Mouse (Mus musculus) heart, adult 11 months (tissue): ENCODE data around the gene Lias.

Source experiments
- DNase-seq: peaks from one replicate; pipeline ENCODE4 v3.0.0; 2022

The Lias gene

DNA sequence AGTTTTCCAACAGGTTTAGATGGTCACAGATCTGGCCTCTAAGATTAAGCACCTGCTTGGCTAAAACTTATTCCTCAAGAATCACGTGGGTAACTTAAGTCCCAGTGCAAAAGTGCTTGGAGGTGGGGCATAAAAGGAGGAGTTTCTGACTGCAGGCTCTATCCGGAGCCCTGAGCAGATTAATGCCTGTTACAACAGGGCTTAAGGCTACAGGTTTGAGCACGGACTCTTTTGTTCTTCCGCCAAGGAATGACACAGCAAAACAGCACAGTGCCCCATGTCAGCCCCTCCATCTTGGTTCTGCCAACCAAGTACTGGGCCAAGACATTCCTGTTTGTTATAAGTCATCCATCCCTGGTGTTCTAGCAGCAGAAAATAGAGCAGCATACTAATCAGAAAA, 37.0 kb downstream of the Lias start:
- DNase-seq, result no peak

DNA sequence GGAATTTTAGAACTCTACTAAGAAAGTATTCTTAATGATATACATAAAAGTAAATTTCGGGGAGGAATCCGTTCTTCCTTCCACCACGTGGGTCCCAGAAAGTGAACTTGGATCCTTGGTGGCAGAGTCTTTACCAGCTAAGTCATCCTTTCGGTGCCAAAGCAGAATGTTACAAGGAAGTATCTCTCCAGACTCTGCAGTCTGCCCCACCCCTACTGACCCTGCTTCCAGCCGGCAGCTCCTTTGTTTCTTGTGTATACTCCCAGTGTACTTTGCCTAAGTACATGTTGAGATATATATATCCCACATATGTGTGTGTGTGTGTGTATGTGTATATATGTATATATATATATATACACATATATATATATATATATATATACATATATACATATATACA, 38.1 kb downstream of the Lias start:
- DNase-seq, result no peak

DNA sequence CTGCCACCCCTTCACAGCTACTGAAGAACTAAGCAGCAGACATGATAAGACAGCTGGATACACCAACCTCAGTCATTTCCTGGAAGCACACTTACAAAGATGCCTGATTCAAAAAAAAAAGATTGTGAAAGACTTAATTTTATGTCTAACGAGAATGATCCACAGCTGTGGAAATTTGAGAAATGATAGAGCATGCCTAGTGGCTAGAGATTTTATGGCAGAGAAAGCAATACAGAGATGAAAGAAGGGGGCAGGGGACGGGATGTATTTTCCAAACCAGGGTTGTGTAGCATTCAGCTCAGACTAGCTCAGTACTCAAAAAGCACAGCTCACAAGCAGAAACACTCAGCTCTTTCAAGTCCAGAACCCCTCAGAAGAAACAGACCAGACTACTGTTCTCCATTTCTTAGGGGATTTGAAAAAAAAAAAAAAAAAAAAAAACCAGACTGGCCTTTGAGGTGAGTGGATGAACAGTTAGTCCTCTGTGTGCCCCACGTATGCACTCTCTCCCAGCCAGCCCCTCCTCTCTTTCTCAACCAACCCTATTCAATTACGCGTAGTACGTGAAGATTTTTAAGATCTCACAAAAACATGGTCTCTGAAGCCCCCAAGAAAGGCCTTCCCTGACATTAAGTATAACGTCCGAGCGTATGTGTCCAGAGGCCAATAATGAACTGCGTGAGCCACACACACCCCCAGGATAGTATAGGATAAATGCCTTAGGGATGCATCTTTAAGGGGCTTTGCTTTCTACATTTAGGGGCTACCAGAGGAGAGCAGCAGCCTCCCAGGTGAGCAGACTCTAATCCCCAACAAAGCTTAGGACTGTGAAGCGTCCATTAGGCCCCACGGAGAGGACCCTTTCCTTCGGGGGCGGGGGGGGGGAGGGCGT, 43.4 kb downstream of the Lias start:
- DNase-seq, result no peak

DNA sequence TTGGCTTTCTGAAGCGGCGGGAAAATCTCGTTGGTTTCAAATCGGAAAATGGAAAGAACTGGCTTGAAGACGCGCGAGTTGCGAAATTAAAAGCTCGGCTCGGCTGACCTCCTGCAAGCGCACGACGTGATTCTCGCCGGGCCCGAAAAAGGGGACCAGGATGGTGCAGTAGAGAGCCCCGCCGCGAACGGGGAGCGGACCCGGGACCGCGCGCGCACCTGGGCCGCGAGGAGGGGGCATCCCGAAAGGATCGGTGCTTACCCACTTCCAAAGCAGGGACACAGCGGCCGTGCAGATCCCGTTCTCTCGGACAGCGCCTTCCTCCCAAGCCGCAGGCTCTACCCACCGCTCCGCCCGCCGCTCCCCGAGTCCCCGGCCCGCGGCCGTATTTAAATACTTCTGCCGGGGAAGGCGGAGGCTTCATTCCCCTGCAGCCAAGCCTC, 44.1 kb downstream of the Lias start:
- DNase-seq, result no peak

DNA sequence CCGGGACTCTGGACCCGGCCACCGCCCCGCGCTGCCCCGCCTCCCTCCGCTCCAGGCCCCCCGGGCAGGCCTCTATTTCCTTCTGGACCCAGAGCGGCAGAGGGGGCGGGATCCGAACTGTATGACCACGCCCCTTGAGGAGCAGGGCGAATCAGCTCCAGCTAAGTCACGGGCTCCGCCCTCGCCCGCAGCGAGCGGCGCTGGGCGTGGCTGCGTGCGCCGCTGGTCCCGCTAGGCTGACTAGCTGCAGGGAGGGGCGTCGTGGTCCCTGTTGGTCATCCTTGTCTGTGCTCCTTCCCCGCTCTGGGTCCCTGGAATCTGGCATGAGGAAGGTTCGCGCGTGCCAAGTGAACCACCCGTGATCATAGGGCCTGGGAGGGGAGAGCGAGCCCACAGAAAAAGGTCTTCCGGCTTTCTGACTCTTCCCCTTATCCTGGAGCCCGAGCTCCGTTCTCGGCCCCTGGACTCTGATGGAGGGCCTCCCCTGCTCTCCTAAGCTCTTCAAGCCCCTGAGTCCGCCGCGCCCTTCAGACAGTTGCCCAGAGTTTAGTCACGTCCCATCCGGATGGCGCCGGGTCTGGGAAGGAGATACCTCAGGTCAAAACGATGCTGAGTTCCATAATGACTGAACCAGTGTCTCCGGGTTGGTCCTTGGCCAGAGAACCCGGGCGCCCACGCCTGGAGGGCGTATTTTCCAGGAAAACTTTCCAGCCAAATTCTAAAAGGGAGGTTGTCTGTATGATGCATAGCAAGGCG, 44.7 kb downstream of the Lias start, which contains the start of gene Ugdh:
Gene Ugdh, minus strand, starts transcription at position 144 of the 756 bp plus-strand sequence.
- DNase-seq, result peak; percentile 100

DNA sequence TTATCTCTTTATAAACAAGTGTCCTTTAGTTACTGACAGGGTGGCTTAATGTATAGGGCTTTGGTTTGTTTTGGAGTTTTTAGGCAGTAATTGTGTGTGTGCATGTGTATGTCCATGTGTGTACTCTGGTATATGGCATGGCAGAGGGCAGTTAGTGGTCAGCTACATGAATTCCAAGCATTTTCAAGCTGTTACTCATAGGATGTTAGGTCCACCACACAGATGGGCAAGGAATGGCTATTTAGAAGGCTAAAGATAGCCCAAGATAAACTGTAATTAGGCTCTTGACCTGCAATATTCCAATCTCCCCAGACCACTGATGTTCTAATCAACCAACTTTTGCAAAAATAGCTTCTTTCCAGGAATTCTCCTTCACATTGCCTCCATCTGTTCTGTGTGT, 46.7 kb downstream of the Lias start:
- DNase-seq, result no peak

DNA sequence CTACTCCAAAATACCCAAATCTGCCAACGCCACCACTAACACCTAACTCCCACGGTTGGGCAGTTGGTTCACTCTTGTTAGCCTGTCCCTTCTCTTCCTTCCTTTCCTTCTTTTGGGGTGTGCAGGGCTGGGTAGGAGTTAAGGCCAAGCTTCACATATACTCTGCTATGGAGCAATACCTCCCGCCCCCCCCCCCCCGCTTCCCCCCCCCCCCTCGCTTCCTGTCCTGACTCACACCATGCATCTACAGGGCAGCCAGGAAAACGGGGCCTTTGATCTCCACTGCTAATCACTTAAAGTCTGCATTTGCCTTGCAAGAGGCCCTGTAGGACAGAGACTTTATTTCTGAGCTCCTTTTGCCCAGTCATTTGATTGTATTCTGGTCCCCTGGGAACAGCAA, 53.7 kb downstream of the Lias start:
- no peak for DNase-seq

DNA sequence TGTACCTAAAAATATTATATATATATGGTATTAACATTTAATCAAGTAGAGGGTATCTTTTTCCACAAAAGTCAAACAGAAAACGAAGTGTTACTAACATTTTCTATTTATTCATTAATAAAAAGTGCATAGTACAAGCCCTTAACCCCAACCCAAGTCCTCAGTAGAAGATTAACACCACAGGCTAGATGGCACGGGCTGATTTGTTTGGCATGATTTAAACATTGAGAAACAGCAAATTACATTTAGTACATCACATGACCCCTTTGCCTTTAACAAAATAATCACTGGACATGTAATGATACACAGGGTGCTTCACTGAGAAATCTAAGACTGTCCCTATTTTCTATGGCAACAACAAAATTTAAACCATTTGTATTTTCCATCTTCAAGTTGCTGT, 55.5 kb downstream of the Lias start:
- DNase-seq, result no peak

DNA sequence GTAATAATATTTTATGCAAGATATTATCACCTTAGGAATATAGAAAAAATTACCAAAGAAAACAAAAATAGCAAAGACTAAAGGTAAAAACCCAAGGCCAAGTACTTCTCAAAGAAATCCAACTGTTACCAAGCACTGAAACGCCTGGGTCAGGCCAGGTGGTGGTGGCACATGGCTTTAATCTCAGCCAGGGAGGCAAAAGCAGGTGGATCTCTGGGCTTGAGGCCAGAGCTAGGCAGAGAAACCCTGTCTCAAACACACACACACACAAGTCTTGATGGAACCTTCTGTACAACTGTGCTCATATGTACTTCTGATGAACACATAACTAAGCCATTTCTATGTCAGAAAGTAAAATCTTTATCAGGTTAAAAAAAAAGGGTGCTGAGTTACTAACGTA, 56.5 kb downstream of the Lias start:
- no peak for DNase-seq

DNA sequence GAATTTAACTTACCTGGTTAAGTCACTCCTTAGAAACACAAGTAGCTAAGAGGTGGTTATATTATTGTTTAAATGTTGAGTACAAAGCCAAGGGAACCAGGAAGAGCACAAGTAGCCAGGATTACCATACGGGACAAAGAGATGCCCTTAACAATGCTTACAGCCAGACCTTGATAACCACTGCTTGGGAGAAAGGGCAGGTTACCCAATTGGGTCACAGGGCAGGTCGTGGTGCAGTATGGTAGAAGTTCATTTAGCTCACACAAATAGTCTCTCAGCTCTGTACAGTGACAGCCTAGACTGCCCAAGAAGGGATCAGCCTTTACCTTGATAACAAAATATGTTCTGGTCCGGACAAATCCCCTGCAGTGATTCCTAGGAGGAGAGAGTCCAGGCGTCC, 57.6 kb downstream of the Lias start:
- no peak for DNase-seq

DNA sequence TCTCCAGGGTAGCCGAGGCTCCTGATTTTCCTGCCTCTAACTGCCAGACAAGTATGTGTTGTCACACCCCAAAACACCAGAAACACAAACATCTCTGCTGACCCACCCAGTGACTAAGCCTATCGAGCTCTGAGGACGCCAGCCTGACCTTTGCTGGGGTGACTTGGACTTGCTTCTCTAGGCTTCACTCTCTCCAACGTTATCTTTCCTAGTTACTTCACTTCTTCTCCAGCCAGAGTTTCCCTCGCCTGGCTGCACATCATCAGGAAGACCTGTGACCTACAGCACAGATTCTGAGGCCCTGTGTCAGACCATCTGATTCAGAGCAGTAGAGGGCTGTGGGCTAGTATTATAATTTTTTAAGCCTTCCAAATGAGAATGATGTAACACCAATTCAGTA, 63.5 kb downstream of the Lias start:
- peak; percentile 98 for DNase-seq

DNA sequence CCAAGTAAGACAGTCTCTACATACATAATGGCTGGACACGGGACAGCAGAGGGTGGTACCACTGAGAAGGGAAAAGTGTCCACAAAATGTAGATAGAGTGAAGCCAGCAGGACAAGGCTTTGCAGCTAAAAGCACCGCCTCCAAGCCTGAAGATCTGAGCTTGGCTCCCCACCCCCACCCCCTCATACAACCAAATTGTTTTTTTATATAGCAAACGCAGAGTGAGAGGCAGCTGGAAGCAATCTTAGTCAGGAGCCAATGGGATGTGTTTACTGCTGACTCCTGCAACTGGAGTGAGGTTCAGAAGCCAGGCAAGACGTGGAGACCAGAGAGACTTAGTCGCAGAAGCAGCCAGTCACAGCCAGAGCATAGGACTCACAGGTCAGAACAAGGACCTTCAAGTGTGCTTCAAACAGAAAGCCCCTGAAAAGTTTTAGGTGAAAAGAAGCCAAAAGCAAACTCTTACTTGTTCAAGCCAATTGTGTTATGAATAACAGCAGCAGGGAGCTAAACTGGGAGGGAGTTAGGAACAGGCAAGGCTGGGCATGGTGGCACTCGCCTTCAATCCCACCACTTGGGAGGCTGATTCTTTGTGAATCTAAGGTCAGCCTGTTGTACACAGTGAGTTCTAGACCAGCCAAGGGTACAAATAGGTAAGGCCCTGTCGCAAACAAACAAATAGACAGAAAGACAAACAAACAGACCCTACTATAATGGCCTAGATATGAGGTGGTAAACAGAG, 66.0 kb downstream of the Lias start:
- peak; percentile 96 for DNase-seq

DNA sequence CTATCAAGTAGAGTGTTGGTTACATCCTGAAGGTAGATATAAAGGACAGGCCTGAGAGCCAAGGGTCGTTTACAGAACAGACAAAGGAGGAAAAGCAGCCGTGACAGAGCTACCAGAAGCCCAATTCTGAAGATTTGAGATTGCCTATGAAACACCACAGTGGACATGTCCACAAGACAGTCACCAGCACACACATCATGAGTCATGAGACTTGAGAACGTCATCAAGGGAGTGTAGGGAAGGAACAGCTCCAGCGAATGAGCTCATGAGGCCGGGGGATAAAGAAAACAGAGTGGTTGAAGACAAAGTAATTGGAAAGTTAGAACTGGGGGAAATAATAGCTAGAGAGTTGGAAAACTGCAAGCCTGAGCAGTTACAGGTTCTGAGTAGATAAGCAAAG, 66.5 kb downstream of the Lias start:
- DNase-seq, result peak; percentile 96

DNA sequence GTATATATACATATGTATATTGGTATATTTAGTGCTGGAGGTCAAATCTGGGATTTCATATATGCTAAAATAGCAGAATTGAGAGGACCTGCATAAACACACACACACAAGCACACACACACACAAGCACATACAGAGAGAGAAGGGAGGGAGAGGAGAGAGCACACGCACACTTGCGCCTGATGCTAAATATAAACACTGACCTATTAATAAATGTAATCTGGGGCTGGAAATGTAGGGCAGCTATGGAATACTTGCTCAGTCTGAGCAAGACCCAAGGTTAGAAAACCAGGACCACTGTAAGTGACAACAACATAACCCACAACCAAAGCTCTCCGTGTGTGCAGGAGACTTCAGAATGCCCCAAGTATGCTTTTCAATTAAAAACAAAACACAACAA, 68.2 kb downstream of the Lias start:
- DNase-seq, result no peak
